Mouse (Mus musculus) heart, postnatal 0 days (tissue): Measurements from ENCODE around the gene Bloc1s1.

Experiments
- CTCF ChIP-seq: IDR thresholded peaks from 2 replicates; pipeline ENCODE4 v1.5.1; 2016; ENCODE audit warnings: antibody characterized with exemption, control low read depth, low read depth
- EP300 ChIP-seq: IDR thresholded peaks from 2 replicates; pipeline ENCODE4 v1.6.1; 2016; ENCODE audit warnings: antibody characterized with exemption, low read depth

- TF ChIP-seq EP300 (no peak), CTCF (no peak)
Observed at GRCm38 (mm10) chr10:128892246-128892645, 31.6 kb downstream of the Bloc1s1 start.
